Mouse (Mus musculus) heart, adult 9 months (tissue): ENCODE measurements around the gene Prdm16.
A peak's percentile ranks its signal among the peaks of the same experiment; 100 is the strongest.

Source experiments
- DNase-seq, 2 experiments: peaks; one replicate each; pipeline ENCODE4 v3.0.0; 2022; ENCODE audit warnings: low spot score in 2 of 2

Prdm16 gene

DNA sequence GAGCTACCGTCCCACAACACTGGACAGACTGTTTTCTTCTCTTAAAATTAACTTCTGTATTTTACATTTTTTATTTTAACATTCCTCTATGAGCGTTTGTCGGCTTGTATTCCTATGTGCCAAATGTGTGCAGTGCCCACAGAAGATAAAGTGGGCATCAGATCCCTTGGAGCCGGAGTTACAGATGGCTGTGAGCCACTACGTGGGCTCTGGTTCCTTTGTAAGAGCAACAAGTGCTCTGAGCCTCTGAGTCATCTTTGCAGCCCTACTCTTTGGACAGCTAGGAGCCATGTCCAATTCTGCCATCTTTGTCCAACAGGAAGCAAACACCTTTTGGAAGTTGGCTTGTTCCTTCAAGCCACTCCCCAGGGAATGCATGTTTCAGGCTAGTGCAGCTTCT is 78.6 kb downstream of the Prdm16 start:
- no peak for DNase-seq

DNA sequence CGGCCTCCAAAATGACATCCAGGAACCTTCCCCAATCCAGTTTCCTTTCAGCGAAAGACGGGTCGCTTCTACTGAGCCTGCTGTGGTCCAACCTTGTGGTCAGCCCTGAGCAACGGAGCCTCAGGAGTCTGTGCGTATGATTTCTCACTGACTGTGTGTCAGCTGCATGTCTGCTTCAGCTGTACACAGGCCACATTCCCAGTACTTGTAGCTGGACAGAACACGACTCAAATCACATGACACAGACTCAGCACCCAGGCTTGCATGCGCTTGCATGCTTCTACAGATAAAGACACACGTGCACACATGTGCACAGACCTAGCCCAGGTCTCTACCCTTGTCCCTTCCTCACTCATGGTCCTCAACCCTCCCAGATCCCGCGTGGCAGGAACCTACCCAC is 79.5 kb downstream of the Prdm16 start:
- DNase-seq = no peak

DNA sequence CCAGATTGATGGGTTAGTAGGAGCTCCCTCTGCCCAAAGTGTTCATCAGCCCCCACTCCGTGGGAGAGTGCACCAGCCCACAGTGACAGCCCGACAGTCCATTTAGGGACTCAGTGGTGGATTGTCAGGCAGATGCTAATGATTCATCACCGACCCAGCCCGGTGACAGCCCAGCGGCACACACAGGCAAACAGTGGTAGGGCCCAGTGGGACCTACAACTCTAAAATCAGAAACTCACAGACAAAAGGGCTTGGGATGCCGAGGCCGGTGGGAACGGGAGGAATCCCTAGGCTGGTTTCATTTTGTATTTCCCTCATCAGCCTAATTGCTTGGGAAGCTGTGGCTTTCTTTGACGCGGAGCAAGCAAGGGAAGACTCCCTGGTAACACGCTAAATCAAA is 80.3 kb downstream of the Prdm16 start:
- no peak for DNase-seq

DNA sequence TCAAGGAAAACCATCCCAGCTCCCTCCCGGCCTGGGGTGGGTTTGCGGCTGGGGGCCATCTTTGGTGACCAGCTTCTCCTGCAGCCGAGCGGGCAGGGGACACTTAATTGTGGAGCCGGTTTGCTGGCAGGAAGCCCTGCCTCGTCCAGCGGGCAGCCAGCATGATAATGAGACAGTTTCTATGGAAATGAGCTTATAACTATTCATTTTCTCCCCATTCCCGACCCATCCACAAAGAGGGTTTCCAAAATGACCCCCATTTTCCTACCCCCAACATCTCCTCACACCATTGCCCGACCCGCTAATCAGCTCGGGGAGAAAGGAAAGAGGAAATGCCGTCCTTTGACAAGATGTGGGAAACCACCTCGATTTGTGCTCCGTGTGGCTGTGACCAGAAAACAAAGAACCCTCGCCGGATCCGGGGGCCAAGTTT is 86.7 kb downstream of the Prdm16 start:
- no peak for DNase-seq

DNA sequence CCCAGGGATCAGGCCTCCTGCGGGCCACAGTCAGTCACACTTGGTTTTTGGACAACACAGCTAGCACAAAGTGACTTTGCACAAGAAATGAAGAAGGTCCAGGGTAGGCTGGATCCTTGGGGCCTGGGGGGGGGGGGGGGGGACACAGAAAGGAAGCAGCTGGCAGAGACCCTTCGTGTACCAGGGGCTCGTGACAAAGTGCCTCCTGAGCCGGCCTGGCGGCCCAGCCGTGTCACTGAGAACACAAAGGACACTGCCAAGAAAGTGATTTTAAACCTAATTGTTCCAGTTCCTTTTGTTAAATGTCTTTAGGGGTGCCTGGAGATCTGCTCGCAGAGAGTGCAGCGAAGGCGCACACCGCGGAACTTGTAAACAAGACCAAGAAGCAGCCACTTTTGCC is 87.2 kb downstream of the Prdm16 start:
- DNase-seq = no peak

DNA sequence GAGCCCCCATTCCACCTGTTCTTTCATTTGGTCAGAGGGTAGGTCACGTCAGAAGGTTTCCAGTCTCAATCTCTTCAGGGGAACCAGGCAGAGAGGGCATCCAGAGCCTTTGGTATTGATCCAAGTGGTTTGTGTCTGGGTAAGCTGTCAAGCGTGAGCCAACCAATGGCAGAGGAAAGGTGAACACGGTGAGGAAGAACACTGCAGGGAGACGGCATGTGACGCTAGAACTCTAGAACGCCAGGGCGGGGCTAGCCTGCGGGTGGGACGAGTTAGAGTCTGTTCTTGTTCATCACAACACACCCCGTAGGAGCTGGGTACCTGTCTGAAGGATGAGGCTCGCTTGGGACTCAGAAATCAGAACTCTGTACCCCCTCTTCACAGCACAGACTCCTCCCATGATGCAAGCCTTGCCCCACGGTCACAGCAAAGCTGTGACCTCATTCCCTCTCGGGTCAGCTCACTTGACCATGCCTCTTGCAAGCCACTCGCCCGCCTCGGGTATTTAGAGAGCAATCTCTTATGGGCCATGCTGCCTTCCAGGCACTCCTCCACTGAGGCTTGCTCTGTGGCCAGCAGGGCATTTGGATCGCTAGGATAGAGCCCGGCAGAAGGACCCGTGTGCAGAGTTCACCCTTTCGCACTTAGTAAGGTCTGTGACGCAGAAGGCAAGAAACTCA is 89.4 kb downstream of the Prdm16 start:
- peak; percentile 46 to 56 for DNase-seq

DNA sequence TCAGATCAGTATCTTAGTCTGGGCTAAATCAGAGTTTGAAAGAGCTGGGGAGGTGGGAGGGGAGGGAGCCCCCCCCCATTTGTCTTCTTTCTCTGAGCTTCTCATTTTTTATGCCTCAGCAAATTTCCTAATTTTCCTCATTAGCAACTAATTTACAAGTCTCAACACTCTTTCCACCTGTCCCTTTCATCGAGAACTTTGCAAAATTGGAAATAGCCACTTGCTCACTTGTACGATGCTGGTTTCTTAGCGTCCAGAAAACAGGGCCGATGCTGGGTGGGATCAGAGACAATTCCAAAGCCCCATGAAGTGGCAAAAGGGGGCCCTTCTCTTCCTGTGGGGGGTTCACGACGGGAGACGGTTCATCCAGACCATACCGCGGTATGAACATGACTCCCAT is 91.4 kb downstream of the Prdm16 start:
- DNase-seq = no peak

DNA sequence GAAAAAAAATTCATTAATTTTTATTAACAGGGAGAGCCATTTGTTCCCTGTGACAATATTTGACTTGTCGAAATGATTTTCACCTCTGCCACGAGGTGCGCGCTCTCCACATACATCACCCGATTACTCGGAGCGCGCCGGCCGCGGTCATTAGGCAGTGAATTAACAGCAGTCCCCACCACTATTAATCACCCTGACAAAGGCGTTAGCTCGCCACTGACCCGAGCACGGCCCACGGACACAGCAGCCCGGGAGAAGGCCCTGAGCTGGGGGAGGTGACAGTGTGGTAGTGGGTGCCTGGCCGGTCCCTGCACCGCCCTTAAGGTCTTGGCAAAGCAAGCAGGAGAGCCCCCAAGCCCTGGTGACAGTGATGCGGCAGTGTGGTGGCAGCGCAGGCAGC is 92.8 kb downstream of the Prdm16 start:
- no peak for DNase-seq

DNA sequence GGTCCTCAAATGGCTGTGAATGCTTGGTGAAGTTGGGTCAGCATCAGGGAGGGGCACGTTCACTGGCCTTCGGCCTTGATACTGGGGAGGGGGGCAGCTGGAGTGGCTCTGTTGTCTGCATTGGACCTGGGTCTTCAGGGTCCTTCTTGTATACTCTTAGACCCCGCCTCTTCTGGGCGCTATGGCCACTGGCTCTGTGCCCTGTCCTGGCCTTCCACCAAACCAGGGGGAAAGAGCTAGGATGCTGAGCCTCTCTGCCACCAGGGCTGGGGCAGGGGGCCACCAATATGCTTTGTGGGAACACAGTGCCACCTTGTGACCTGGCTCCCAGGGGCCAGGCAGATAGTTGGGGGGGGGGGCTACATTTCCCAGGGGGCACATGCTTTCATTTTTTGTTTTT is 93.5 kb downstream of the Prdm16 start:
- no peak for DNase-seq

DNA sequence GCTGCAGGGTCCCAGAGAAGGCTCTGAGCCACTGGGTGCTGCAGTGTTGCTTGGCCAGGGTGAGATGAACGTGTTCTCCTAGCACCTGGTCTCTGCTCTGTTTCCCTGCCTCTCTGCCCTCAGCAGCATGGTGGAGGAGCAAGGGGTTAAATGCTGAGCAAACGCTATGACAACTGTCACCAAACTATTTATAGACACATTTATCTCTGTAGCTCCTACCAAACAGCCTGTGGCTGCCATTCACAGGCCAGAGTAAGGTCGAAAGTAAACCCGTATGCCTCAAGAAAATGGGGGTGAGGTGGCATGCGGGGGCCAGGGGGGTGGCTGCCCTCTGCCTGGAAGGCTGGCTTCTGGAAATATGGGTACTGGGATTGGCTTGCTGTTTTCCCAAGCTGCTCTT is 94.1 kb downstream of the Prdm16 start:
- DNase-seq = no peak

DNA sequence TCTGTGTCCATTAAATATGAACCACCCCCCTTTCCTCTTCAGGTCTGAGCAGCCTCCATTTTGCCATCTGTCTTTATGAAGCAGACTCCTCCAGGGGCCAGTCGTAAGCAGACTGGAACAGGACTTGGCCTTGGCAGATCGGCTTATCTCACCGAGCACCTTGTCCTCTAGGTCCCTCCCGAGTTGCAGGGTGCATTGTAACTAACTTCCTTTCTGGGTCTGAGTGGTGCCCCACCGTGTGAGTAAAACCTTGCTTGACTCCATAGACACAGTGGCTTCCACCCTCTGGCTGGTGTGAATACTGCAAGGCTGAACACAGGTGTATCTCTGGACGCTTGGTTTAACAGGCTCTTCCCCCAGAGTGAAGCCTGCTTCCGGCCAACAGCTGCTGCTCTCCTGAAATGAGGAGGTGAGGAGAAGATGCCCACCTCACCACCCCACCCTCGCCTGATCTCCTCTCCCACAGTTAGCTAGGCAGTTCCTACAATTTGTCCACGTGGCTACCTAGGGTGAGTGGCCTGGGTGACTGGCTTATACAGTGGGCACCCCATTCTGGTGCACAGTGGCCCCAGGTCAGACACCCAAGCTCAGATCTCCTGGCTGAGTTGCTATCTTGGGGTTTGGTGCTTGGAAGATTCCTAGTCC is 94.9 kb downstream of the Prdm16 start:
- DNase-seq = no peak

DNA sequence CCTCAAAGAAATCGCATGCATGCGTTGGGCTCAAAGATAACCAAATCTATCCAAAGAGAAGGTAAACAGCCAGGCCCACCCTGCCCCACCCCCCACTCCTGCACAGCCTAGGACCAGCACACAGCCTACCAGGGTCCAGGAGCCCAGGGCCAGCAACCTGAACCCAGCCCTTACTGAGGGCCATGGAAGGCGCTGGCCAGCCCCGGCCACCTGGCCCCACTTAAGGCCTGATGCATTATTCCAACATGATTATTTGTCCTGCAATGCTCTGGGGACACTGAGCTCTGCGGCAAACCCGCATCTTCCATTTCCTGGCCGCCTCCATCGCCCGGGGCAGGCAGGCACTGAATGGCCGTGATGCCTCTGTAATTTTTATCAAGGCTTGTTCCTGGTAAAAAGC is 96.0 kb downstream of the Prdm16 start:
- DNase-seq = no peak

DNA sequence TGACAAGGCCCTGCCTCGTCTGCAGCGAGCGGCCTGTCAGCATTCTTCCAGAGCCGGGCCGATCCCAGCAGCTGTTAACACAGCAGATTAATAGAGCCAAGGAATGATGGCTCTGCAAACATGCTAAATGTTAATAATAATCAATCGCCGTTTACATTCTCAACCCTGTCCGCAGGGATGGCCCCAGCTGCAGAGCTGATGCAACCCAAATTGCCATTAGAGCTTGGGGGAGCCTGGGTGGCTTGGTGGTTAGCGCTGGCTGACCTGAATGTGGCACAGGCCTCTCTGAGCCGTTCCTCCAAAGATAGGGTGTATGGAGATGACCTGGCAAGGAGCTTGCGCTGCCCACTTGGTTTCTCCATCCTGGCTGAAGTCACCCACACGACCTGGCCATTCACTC is 97.0 kb downstream of the Prdm16 start:
- DNase-seq = no peak

DNA sequence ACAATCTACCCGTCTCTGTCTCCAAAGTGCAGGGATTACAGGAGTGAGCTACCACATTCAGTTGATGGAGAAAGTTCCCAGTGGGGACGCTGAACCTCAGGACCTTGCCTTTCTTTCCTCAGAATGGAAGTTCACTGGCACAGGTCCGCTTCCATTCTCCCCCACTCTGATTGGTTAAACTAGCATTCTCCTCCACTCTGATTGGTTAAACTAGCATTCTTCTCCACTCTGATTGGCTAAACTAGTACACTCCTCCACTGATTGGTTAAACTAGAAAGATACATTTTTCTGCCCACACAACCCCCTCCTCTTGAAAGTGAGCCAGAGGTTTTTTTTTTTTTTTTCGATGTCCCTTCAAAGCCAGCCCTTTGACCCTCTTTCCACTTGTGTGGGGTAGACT is 97.9 kb downstream of the Prdm16 start:
- no peak for DNase-seq

DNA sequence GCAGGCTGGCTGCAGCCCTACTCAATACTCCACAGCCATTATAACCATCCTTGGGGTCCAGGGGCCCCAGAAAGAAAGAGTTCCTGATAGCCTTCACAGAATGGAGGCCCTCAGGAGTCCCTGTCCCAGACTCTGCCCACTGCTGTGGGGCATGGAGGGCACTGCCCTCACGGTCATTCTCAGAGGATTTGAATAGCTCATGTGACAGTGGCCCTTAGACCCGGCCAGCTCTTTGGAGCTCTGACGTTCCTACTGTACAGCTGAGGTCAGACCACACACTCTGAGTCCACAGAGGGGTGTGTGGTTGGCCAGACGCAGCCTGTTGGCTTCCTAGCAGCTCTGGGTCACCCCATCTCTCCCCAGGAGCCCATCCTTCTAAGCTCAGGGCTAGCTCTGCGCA is 100.6 kb downstream of the Prdm16 start:
- DNase-seq = no peak

DNA sequence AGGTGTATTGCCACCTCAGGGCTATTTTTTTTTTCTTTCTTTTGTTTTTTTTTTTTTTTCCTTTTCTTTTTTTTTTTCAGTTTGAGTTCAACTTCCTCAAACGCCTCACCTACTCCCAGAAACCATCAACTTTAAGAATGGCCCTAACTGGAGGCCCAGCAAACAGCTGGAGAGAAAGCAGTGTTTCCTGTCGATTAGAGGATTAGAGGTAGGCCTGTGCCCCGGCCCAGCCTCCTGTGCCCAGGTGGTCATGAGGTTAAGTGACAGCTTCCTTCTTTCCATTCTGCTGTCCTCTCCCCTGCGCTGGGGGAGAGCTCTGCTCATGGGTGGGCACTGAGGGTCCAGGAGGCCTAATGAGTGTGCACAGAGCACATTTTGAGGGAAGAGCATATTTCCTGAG is 105.3 kb downstream of the Prdm16 start:
- DNase-seq = no peak

DNA sequence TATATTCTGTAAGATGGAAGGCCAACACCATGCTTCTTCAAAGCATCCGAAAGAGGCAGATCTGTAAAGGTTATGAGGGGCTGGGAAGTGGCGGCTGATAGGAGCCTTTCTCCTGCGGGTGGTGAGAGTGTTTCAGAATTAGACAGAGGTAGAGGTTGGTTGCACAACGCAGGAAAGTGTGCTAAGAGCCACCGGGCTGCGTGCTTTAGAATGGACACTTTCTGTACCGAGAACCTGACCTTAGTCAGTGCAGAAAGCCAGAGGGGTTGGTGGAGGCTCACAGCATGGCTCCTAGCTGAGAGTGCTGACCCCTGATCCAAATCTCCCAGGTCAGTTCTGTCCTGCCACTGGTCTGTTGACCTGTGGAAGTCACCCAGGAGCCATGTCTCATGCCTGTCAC is 106.3 kb downstream of the Prdm16 start:
- no peak for DNase-seq

DNA sequence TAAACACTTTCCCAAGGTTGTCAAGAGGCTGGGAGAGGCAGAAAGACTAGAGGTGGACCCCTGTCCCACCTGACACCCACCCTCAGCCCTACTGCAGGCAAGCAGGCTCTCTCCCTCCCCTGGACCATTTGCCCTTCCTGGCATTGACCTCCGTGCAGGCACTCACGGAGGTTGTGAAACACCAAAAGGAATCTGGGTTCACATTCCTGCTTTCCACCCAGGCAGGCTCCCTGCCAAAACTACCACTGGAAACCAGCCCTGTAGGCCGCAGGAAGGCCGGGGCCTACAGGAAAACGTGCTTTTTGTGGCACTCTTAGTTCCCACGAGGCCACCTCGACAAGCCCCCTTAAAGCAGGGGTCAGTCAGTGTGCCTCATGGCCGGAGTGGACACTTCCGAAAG is 109.2 kb downstream of the Prdm16 start:
- DNase-seq = peak; percentile 49 to 72

DNA sequence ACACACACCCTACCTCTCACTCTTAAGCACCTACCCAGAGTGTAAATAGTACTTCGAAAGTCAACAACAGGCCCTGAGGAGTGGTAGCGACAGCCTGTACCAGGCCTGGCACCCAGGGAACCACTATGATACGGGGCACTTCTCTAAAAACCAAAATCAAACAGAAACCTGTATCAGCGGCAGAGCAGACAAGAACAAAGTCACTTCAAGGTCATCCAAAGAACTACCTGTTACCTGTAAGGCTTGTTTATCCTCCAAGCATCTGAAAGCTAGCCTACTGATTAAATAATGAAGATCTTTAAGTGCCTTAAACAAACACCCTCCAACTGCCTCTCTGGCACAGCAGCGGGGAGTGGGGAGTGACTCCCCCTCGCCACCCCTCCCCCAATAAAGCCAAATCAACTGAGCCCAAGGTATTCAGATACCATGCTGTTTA is 110.3 kb downstream of the Prdm16 start:
- DNase-seq = no peak

DNA sequence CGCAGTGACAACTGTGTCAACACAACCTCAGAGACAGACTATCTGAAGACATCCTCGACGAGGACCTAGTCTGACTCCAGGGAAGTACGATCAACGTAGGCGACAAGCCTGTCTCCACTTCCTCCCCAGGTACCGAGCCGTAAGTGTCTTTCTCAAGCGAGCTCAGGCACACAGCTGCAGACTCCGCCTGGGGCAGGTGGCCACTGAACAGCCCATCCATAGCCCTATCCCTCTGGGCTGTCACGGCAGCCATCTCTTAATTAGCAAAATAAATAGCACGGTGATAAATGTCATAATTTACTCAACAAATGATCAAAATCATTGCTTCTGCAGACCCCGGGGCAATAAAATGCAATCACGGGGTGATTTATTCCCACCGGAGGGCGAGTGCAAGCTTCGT is 112.8 kb downstream of the Prdm16 start:
- no peak for DNase-seq

DNA sequence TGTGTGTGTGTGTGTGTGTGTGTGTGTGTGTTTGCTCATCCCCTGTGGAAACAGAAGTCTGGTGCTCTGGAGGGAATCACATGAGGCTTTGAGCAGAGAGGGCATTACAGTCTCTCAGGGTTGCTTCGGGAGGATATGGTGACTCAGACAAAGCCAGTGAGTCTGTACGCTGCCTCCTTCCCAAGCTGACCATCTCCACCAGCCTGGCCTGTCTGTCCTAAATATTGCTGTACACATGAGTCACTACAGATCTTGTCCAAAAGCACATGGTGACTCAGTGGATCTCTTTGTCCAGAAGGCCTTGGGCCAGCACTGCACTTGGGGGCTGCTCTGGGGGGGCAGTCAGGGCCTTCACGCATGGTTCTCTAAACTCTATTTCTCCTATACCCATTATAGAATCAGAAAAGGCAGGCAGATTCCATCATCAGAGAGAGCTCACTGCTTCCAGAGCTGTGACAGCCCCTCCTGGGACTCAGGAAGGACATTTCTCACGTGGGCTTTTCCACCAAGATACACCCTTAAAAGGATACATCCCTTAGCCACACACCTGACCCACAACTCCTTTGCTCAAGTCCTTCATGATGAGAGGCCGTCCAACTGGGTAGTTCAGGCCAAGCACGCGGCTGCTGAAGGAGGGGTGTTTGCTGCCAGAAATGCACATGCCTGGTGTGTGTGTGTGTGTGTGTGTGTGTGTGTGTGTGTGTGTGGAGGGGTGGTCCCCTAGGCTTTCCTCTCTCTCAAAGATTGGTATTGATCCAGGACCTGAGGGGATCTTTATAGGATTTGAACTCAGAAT is 114.6 kb downstream of the Prdm16 start:
- DNase-seq = no peak

DNA sequence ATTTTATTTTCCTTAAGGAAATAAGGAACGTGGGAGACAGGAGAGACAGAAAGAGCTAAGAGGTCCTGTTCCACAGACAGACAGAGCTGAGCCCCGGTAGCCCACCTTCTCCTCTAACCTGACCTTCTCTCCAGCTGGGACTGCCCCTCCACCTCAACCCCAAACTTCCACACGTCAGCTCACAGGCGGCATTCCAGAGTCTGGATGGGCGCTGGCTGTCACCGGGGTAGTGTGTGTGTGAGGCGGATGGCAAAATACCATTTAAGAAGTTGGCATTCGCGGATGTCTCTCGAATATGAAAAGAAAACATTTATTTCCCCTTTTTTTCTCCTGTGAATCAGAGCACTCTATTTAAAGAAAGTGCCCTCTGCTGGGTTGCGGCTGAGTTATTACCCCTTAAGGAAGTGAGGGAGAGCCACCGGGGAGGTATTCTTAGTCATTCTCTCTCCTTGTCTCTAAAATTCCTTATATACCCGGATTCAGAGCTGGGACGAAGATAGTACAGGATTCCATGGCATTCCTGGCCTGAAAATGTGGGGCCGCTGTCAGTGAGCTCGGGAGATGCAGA is 117.1 kb downstream of the Prdm16 start:
- DNase-seq = no peak

DNA sequence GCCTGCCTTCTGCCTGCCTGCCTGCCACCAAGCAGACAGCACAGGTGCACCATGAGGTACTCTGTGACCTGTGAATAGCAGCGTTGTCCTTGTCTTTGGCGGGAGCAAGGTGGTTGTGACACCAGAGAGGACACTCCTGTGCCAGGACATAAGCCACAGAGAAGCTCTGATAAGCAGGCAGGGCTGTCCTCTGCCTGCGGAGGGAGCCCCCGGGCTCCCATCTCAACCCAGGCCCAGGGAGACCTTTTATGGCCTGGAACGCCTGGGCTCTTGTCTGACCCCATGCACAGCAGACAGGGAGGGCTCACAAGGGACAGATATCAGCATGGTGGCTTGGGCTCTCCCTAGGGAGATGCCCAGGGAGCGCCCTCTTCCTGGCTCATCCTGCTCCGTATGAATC is 118.7 kb downstream of the Prdm16 start:
- no peak for DNase-seq
